Mouse (Mus musculus) kidney, embryonic 14.5 days (tissue): ENCODE measurements at regions not wholly inside any gene's neighbourhood (a gene's known extent, or its start where the extent isn't known, plus 50 kb on each side); places are given as distances from the start of the nearest gene placed in this dataset.

Source experiments
- ATAC-seq: fragments of 200-750 bp; cut with Nextera tagmentation; 2 replicates; pipeline ENCODE4 v1.8.0; 2017; ENCODE audit warnings: moderate number of reproducible peaks, mild to moderate bottlenecking, moderate TSS enrichment, moderate library complexity; ENCODE audit not compliant: low FRiP score, low TSS enrichment
- H3K27ac ChIP-seq: fragments of 300-500 bp; sonication (generic); 2 replicates; pipeline ENCODE4 v1.5.1; 2014; ENCODE audit warnings: low read depth, mild to moderate bottlenecking, low read length, moderate library complexity, mixed read lengths
- H3K27me3 ChIP-seq: fragments of 300-500 bp; sonication (generic); 2 replicates; pipeline ENCODE4 v1.6.1; 2014; ENCODE audit warnings: mild to moderate bottlenecking, low read length; ENCODE audit not compliant: control insufficient read depth, insufficient read depth
- H3K36me3 ChIP-seq: fragments of 300-500 bp; sonication (generic); 2 replicates; pipeline ENCODE4 v1.6.1; 2014; ENCODE audit warnings: low read length, mixed read lengths; ENCODE audit not compliant: control insufficient read depth, insufficient read depth
- H3K4me1 ChIP-seq: fragments of 300-500 bp; sonication (generic); 2 replicates; pipeline ENCODE4 v1.6.1; 2014; ENCODE audit warnings: low read length, mixed read lengths; ENCODE audit not compliant: control insufficient read depth, insufficient read depth
- H3K4me2 ChIP-seq: fragments of 300-500 bp; sonication (generic); replicated peaks from 2 replicates; pipeline ENCODE4 v1.6.1; 2014; ENCODE audit warnings: low read depth, mild to moderate bottlenecking, low read length
- H3K4me3 ChIP-seq: fragments of 300-500 bp; sonication (generic); 2 replicates; pipeline ENCODE4 v1.5.1; 2014; ENCODE audit warnings: mild to moderate bottlenecking, low read length
- H3K9ac ChIP-seq: fragments of 300-500 bp; sonication (generic); 2 replicates; pipeline ENCODE4 v1.6.1; 2014; ENCODE audit warnings: low read depth, mild to moderate bottlenecking, low read length, moderate library complexity
- H3K9me3 ChIP-seq: fragments of 300-500 bp; sonication (generic); 2 replicates; pipeline ENCODE4 v1.6.1; 2016; ENCODE audit warnings: low read length; ENCODE audit not compliant: control insufficient read depth
- WGBS: fragments of 180-500 bp; shearing (Covaris S2); extraction: QIAGEN DNeasy Blood & Tissue Kit; methylation state at CpG from one replicate; pipeline ENCODE4 v1.1.7; 2014; 5-methylcytosine and 5-hydroxymethylcytosine counted together

DNA sequence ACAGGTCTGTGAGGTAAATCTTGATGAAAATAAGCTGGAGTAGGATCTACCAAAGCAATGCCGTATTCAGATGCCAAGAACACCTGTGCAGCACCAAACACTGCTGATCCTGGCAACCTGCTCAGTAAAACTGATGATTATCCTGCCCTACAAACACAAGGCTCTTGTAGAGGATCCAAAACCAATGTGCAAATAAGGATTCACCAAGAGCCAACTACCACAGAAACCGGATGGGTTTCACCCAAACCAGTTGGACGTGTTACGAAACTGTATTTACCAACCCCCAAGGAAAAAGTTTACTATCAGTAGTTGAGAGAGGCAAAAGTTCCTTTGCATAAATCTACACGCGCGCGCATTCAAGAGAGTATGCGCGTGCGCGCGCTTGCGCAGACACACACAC, 120.8 kb upstream of the Il15 start:
- H3K9ac ChIP-seq: no peak overlapping the region
- 97% methylated on average over 14 of the region's 14 CpGs for WGBS
- no peak overlapping the region for H3K4me2 ChIP-seq
- H3K36me3 ChIP-seq: no peaks in the 10 kb centered on the region
- no peaks in the 10 kb centered on the region for H3K4me1 ChIP-seq
- no peaks in the 10 kb centered on the region for H3K27me3 ChIP-seq
- H3K27ac ChIP-seq: no peak overlapping the region
- H3K9me3 ChIP-seq: no peaks in the 10 kb centered on the region
- no peak for ATAC-seq
- no peak overlapping the region for H3K4me3 ChIP-seq

DNA sequence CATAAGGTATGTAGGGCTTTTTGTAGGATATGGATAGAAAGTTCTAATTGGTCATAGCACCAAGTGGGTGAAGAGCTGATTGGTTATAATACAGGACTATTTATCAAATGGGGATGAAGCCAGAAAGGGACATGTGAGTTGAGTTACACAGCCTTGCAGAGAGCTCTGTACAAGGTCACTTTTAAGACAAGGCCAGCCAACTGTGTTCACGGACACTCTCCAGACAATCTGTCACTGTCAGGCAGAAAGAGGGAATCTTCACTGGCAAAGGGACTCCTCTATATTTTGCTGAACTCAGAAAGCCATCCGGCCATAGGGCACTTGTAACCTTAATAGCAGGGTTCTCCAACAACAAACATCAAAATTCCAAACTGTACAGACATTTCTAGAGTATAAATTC, 95.5 kb upstream of the Il15 start:
- no peak overlapping the region for H3K4me2 ChIP-seq
- no peak for ATAC-seq
- WGBS: 59% methylated on average over 2 of the region's 2 CpGs
- H3K36me3 ChIP-seq: no peaks in the 10 kb centered on the region
- H3K27me3 ChIP-seq: no peaks in the 10 kb centered on the region
- no peaks in the 10 kb centered on the region for H3K4me1 ChIP-seq
- no peak overlapping the region for H3K4me3 ChIP-seq
- no peaks in the 10 kb centered on the region for H3K9me3 ChIP-seq
- no peak overlapping the region for H3K9ac ChIP-seq
- H3K27ac ChIP-seq: no peak overlapping the region

DNA sequence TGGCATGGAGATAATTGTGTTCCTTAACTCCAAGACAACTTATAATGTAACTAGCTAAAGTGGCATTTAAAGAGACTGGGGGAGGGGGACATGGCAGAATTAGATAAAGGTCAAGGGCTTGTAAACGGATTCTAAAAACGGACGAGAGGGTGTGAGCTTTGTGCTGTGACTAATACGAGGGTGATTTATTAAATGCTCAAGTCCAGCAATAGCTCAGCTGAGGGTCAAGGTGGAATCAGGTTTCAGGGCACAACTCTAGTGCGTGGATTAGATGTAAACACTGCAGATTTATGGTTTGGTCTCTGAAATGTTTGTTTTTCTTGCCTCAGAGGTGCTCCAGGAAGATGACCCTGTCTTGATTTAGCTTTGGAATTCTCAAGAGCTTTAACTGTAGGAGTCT, 74.8 kb upstream of the Il15 start:
- Histone ChIP-seq H3K9ac (no peak overlapping the region), H3K4me3 (no peak overlapping the region), H3K36me3 (no peaks in the 10 kb centered on the region), H3K27ac (no peak overlapping the region), H3K9me3 (no peaks in the 10 kb centered on the region), H3K4me1 (peaks cover 13% of the 10 kb centered on the region; the same call in 1 of the 2 replicates), H3K4me2 (no peak overlapping the region), H3K27me3 (no peaks in the 10 kb centered on the region)
- WGBS: 2% methylated on average over 5 of the region's 5 CpGs
- ATAC-seq: peak; percentile 94

DNA sequence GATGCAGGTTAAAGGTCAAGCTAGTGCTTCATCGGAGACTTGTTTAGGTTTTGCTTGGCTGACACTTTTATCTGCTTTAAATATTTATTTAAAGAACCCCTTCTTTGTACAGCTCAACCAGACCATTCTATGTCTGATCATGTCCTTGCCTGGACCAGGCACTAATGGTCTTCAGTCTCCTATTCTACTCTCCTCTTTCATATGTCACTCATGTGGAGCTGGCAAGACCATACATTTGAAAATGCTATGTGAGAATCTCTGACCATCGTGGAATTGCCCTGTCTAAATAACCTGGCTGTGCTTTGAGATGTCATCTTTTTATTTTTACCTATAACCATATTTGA, 74.4 kb upstream of the Il15 start:
- peak overlapping the region; percentile 1; the same call in 1 of the 2 replicates for H3K27ac ChIP-seq
- WGBS: 13% methylated on average over 2 of the region's 2 CpGs
- no peaks in the 10 kb centered on the region for H3K9me3 ChIP-seq
- H3K27me3 ChIP-seq: no peaks in the 10 kb centered on the region
- H3K36me3 ChIP-seq: no peaks in the 10 kb centered on the region
- peak; percentile 71 for ATAC-seq
- no peak overlapping the region for H3K4me2 ChIP-seq
- peaks cover 13% of the 10 kb centered on the region; the same call in 1 of the 2 replicates for H3K4me1 ChIP-seq
- no peak overlapping the region for H3K4me3 ChIP-seq
- no peak overlapping the region for H3K9ac ChIP-seq

DNA sequence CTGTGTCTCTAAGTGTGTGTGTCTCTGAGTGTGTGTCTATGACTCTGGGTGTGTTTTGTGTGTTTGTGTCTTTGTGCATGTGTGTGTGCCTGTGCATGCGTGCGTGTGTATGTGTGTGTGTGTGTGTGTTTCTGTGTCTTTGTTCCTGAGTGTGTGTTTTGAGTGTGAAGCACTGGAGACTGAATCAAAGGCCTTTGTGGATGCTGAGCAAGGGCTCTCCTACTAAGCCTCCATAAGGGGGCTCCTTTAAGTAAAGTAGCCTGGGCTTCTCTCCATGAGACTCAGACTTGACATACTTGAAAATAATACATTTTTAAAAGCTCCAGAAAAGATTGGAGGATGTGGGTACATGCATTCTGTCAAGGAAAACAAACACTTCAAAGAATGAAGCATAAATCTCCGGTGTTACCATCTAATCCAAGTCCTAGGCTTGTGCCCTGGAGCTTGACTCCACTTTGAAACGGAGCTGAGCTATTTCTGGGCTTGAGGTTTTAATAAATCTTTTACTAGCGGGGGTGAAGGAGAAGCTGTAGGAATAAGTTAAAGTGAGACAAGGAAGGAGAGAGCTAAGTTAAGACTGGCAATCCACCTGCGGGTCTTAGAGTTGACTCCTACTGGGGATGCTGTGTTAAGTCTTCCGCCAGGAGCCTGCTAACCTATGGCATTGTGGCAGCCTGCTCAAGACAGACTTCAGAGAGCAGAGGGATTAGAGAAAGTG, 73.8 kb upstream of the Il15 start:
- WGBS: 35% methylated on average over 7 of the region's 7 CpGs
- peak; percentile 82 for ATAC-seq
- no peaks in the 10 kb centered on the region for H3K36me3 ChIP-seq
- H3K4me1 ChIP-seq: peaks cover 13% of the 10 kb centered on the region; the same call in 1 of the 2 replicates
- H3K27me3 ChIP-seq: no peaks in the 10 kb centered on the region
- no peaks in the 10 kb centered on the region for H3K9me3 ChIP-seq
- H3K4me2 ChIP-seq: no peak overlapping the region
- no peak overlapping the region for H3K9ac ChIP-seq
- peak overlapping the region; percentile 1; the same call in 1 of the 2 replicates for H3K27ac ChIP-seq
- H3K4me3 ChIP-seq: no peak overlapping the region

DNA sequence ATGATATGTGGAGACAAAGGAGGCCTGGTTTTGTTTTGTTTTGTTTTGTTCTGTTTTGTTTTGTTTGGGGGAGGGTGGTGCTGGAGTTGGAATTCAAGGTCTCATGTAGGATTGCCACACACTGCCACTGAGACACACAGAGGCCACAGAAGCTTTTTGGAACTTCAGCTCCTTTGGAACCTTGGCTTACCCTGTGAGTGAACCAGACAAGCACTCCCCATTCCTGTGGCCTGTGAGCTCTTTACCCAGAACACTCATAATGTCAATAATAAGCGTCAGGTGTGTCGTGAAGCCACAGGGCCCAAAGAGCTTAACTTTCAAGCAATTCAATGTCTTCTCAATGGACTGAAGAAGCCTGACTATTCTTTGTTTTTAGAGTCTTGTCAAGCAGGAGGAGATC, 70.2 kb upstream of the Il15 start:
- no peak overlapping the region for H3K27ac ChIP-seq
- peaks cover 11% of the 10 kb centered on the region; the same call in 1 of the 2 replicates for H3K4me1 ChIP-seq
- H3K4me3 ChIP-seq: no peak overlapping the region
- no peak overlapping the region for H3K9ac ChIP-seq
- no peaks in the 10 kb centered on the region for H3K9me3 ChIP-seq
- no peaks in the 10 kb centered on the region for H3K27me3 ChIP-seq
- no peak overlapping the region for H3K4me2 ChIP-seq
- no peak for ATAC-seq
- 73% methylated on average over 2 of the region's 2 CpGs for WGBS
- no peaks in the 10 kb centered on the region for H3K36me3 ChIP-seq

DNA sequence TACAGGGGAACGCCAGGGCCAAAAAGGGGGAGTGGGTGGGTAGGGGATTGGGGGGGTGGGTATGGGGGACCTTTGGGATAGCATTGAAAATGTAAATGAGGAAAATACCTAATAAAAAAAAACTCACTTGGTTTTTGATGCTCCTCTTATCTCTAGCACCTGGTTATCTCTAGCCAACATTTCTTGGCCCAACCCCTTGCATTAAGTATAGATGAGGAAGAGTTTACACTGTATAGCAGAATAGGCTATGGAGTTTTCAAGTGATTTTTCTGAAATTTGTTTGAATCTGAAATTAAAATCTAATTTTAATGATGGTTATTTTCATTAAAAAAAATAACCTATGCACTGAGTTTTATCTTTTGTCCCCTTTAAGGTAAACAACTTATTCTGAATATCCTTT, 68.8 kb upstream of the Il15 start:
- no CpG with 5 or more reads among the region's 1 CpGs for WGBS
- ATAC-seq: no peak
- no peak overlapping the region for H3K9ac ChIP-seq

DNA sequence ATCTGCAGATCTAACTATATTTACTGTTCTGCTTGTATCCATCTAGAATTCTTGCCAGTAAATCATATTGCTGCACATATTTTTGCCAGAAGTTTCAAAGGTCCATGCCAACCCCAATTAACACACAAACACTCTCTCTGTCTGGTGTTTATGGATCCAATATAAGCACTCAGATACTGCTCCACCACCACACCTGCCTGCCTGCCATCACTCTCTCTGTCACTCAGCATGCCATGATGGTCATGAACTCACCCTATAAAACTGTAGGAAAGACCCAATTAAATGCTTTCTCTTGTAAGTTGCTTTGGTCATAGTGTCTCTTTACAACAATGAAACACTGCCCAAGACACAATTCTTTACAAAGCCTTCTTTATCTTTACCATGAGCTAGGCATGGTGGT, 66.8 kb upstream of the Il15 start:
- no peaks in the 10 kb centered on the region for H3K27me3 ChIP-seq
- no peaks in the 10 kb centered on the region for H3K4me1 ChIP-seq
- H3K36me3 ChIP-seq: no peaks in the 10 kb centered on the region
- no peak overlapping the region for H3K4me2 ChIP-seq
- no peak overlapping the region for H3K4me3 ChIP-seq
- ATAC-seq: no peak
- no peak overlapping the region for H3K9ac ChIP-seq
- no peak overlapping the region for H3K27ac ChIP-seq
- no peaks in the 10 kb centered on the region for H3K9me3 ChIP-seq

More for the DNA sequence above, 68.8 kb upstream of the Il15 start:
- Histone ChIP-seq H3K27me3 (no peaks in the 10 kb centered on the region), H3K4me1 (0 out of 2 replicates have a peak, but pooled peaks cover 2% of the 10 kb centered on the region), H3K4me2 (no peak overlapping the region), H3K36me3 (no peaks in the 10 kb centered on the region), H3K9me3 (no peaks in the 10 kb centered on the region), H3K4me3 (no peak overlapping the region), H3K27ac (no peak overlapping the region)

DNA sequence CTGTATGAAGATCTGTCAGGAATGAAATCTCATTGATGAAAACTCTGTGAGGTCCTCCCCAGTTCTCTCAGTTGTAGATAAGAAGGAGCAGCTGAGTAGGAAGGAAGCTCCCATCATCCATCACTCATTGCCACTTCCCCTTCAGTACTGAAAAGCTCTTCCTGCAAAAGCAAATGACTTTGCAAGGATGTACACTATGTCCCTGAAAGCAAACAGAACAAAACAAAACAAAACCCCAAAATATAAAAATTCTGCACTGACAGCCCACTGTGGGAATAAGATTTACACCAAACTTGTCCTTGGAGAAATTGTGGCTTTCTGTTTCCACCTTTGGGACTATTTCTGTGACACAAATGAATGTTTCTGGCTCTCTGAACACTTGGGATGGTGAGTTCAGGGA, 59.8 kb upstream of the Il15 start:
- no peaks in the 10 kb centered on the region for H3K36me3 ChIP-seq
- no peaks in the 10 kb centered on the region for H3K27me3 ChIP-seq
- no peaks in the 10 kb centered on the region for H3K4me1 ChIP-seq
- no peaks in the 10 kb centered on the region for H3K9me3 ChIP-seq
- ATAC-seq: no peak
- H3K4me3 ChIP-seq: no peak overlapping the region
- no peak overlapping the region for H3K4me2 ChIP-seq
- H3K27ac ChIP-seq: no peak overlapping the region
- no peak overlapping the region for H3K9ac ChIP-seq
